Mouse (Mus musculus): Measurements from ENCODE around the gene Ptgds. TPM values are rescaled to one million over a fixed set of nuclear protein-coding genes. Genes with fewer than 3 reads are reported as not detected.

Ptgds gene
- total RNA-seq, 2 experiments from 2014 or later, result 2,769 to 3,095 TPM

DNA sequence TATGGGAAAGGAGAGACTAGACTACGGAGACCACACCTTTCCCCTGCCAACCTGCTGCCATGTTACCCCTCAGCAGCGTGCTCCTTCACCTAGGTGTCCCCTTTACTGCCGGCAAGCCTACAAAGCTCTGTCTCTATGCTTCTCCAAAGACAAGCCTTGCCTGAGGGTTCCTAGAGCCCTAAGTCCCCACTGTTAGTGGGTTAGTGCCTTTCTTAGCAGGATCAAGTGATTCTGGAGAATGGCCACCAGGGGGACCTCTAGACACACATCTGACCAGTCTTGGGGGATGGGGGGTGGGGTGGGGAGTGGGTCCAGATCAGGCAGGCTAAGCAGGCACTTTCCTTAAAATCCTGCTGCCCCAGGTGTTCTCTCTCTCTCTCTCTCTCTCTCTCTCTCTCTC, 48.0 kb downstream of the Ptgds start:
- peak; percentile 33 to 45 for DNase-seq (ENCODE audit: low spot score in 2 of 2)

- DNase-seq (ENCODE audit: low spot score in 2 of 2), result no peak
Observed at GRCm38 (mm10) chr2:25417426-25417825, 52.4 kb downstream of the Ptgds start.

Small RNA genes within 50 kb of the gene (microRNA-seq; reads per million reads assigned to microRNA genes)
- 7.2 to 8.5 reads per million in 2 experiments for gene Mir3087

Other genes starting within 250 kb of the Ptgds start
- 100 to 1,000 TPM; 358 to 360 TPM for gene Tubb4b, start 245.3 kb downstream of the Ptgds start, total RNA-seq (2021)
- not detected for gene Slc34a3, start 235.7 kb downstream of the Ptgds start, total RNA-seq (2021)
- not detected for gene Rnf224, start 233.3 kb downstream of the Ptgds start, total RNA-seq (2021)
- 100 to 1,000 TPM; 252 to 262 TPM for gene Rnf208, start 227.8 kb downstream of the Ptgds start, total RNA-seq (2021)
- gene Cysrt1, start 227.6 kb downstream of the Ptgds start, total RNA-seq (2021), result not detected
- gene AL732309.1, start 223.2 kb downstream of the Ptgds start, total RNA-seq (2021), result 1 to 10 TPM; 1.4 to 4.1 TPM
- 10 to 100 TPM; 31.8 to 37.8 TPM for gene Tmem203, start 214.6 kb downstream of the Ptgds start, total RNA-seq (2021)
- 10 to 100 TPM; 13.7 to 17.9 TPM for gene Tprn, start 207.4 kb downstream of the Ptgds start, total RNA-seq (2021)
- gene Ssna1, start 197.6 kb downstream of the Ptgds start, total RNA-seq (2021), result 10 to 100 TPM; 57.6 to 70.5 TPM
- 10 to 100 TPM; 87.1 to 87.2 TPM for gene Anapc2, start 197.6 kb downstream of the Ptgds start, total RNA-seq (2021)
- gene Tmem210, start 181.9 kb downstream of the Ptgds start, total RNA-seq (2021), result not detected
- not detected for gene Lrrc26, start 180.1 kb downstream of the Ptgds start, total RNA-seq (2021)
- 100 to 1,000 TPM; 393 to 402 TPM for gene Grin1, start 150.9 kb downstream of the Ptgds start, total RNA-seq (2021)
- 10 to 100 TPM; 62.1 to 62.2 TPM for gene Man1b1, start 137.7 kb downstream of the Ptgds start, total RNA-seq (2021)
- 10 to 100 TPM; 30.4 to 38.7 TPM for gene Dpp7, start 113.7 kb downstream of the Ptgds start, total RNA-seq (2021)
- 10 to 100 TPM; 17.3 to 21.6 TPM for gene Uap1l1, start 104.4 kb downstream of the Ptgds start, total RNA-seq (2021)
- gene Sapcd2, start 97.7 kb downstream of the Ptgds start, total RNA-seq (2021), result 1 to 10 TPM; 1.4 to 1.8 TPM
- gene Entpd2, start 74.2 kb downstream of the Ptgds start, total RNA-seq (2021), result 10 to 100 TPM; 13.6 to 13.8 TPM
- 100 to 1,000 TPM; 328 to 341 TPM for gene Npdc1, start 70.7 kb downstream of the Ptgds start, total RNA-seq (2021)
- under 1 TPM; 0.21 to 0.56 TPM for gene Fut7, start 46.8 kb downstream of the Ptgds start, total RNA-seq (2021)
- gene Abca2, start 41.3 kb downstream of the Ptgds start, total RNA-seq (2021), result 100 to 1,000 TPM; 155 to 165 TPM
- gene Clic3, start 13.2 kb downstream of the Ptgds start, total RNA-seq (2021), result 1 to 10 TPM in 1 of 2 experiments, not detected in 1; 1.5 TPM
- 10 to 100 TPM; 64.5 to 69.1 TPM for gene Paxx, start 9.0 kb downstream of the Ptgds start, total RNA-seq (2021)
- not detected for gene Lcn12, start 23.9 kb upstream of the Ptgds start, total RNA-seq (2021)
- 100 to 1,000 TPM; 105 to 114 TPM for gene Fbxw5, start 30.7 kb upstream of the Ptgds start, total RNA-seq (2021)
- gene C8g, start 31.7 kb upstream of the Ptgds start, total RNA-seq (2021), result under 1 TPM; 0.52 to 0.74 TPM
- 10 to 100 TPM; 11.6 to 11.9 TPM for gene Traf2, start 76.9 kb upstream of the Ptgds start, total RNA-seq (2021)
- 100 to 1,000 TPM; 199 to 203 TPM for gene Edf1, start 87.8 kb upstream of the Ptgds start, total RNA-seq (2021)
- gene Mamdc4, start 104.8 kb upstream of the Ptgds start, total RNA-seq (2021), result 1 to 10 TPM; 1.1 to 1.3 TPM
- 10 to 100 TPM; 60.3 to 63.0 TPM for gene Phpt1, start 105.2 kb upstream of the Ptgds start, total RNA-seq (2021)
- 10 to 100 TPM; 85.6 to 86.3 TPM for gene Ajm1, start 111.7 kb upstream of the Ptgds start, total RNA-seq (2021)
- gene Rabl6, start 138.5 kb upstream of the Ptgds start, total RNA-seq (2021), result 100 to 1,000 TPM; 146 to 150 TPM
- gene Ccdc183, start 147.6 kb upstream of the Ptgds start, total RNA-seq (2021), result not detected
- gene Tmem141, start 152.0 kb upstream of the Ptgds start, total RNA-seq (2021), result 10 to 100 TPM; 21.7 to 23.1 TPM
- gene Fcna, start 158.0 kb upstream of the Ptgds start, total RNA-seq (2021), result under 1 TPM; 0.66 to 0.79 TPM
- not detected for gene Lcn8, start 183.1 kb upstream of the Ptgds start, total RNA-seq (2021)
- not detected for gene Lcn5, start 187.9 kb upstream of the Ptgds start, total RNA-seq (2021)
- gene Lcn6, start 206.7 kb upstream of the Ptgds start, total RNA-seq (2021), result not detected
- not detected for gene Lcn10, start 212.7 kb upstream of the Ptgds start, total RNA-seq (2021)
- gene Obp2a, start 230.0 kb upstream of the Ptgds start, total RNA-seq (2021), result not detected
- 10 to 100 TPM; 89.7 to 94.0 TPM for gene Bmyc, start 236.7 kb upstream of the Ptgds start, total RNA-seq (2021)